Mouse (Mus musculus) spleen, adult 2 months (tissue): ENCODE data around the gene Hoxa2.

Source experiments
- CTCF ChIP-seq: fragments of 200-500 bp; IDR thresholded peaks from 2 replicates; pipeline ENCODE4 v1.5.1; 2011; ENCODE audit warnings: mild to moderate bottlenecking, inconsistent platforms; ENCODE audit not compliant: insufficient read depth, insufficient read length, insufficient replicate concordance; ENCODE audit errors: extremely low read depth
- POLR2A ChIP-seq: fragments of 200-500 bp; IDR thresholded peaks from 2 replicates; pipeline ENCODE4 v1.6.1; 2011; ENCODE audit warnings: low read depth, low read length, inconsistent platforms

GRCm38 (mm10) chr6:52157466-52158275 is 7.0 kb downstream of the Hoxa2 start:
- TF ChIP-seq CTCF, result no peak
- TF ChIP-seq POLR2A, result no peak
